Mouse (Mus musculus) ES-CJ7 (cell line): Measurements from ENCODE around the gene Stox2.
"Not testable (repeated sequence)": the region's sequence is repeated elsewhere in the genome, so short reads cannot be mapped to it uniquely, and the experiment has no call there.

Source experiments
- DNase-seq: peaks from one replicate; pipeline ENCODE4 v3.0.0; 2011; ENCODE audit warnings: low read depth, low spot score

Stox2 gene

GRCm38 (mm10) chr8:47446312-47447046 lies at the start of gene Stox2:
Stox2 (minus strand) TSS chr8:47446362.
- DNase-seq = no peak

- DNase-seq = no peak
Observed at GRCm38 (mm10) chr8:47495428-47495827, 49.3 kb upstream of the Stox2 start.

- no peak for DNase-seq
Observed at GRCm38 (mm10) chr8:47494602-47495153, 48.5 kb upstream of the Stox2 start.

GRCm38 (mm10) chr8:47493106-47493505 lies 46.9 kb upstream of the Stox2 start:
- DNase-seq = no peak

- peak; percentile 58 for DNase-seq
Observed at GRCm38 (mm10) chr8:47487231-47487630, 41.1 kb upstream of the Stox2 start.

- no peak for DNase-seq
Observed at GRCm38 (mm10) chr8:47482354-47483071, 36.4 kb upstream of the Stox2 start.

GRCm38 (mm10) chr8:47480039-47480438 lies 33.9 kb upstream of the Stox2 start:
- DNase-seq = no peak

GRCm38 (mm10) chr8:47461650-47462049 lies 15.5 kb upstream of the Stox2 start:
- DNase-seq = no peak

GRCm38 (mm10) chr8:47459216-47459749 lies 13.1 kb upstream of the Stox2 start:
- no peak for DNase-seq

GRCm38 (mm10) chr8:47458591-47458990 lies 12.4 kb upstream of the Stox2 start:
- DNase-seq = no peak

GRCm38 (mm10) chr8:47449211-47449610 lies 3.0 kb upstream of the Stox2 start:
- DNase-seq = not testable (repeated sequence)

- DNase-seq = no peak
Observed at GRCm38 (mm10) chr8:47439271-47439670, 6.9 kb downstream of the Stox2 start.

- no peak for DNase-seq
Observed at GRCm38 (mm10) chr8:47437976-47438375, 8.2 kb downstream of the Stox2 start.

- DNase-seq = no peak
Observed at GRCm38 (mm10) chr8:47435861-47436260, 10.3 kb downstream of the Stox2 start.

- DNase-seq = no peak
Observed at GRCm38 (mm10) chr8:47435412-47435811, 10.8 kb downstream of the Stox2 start.

GRCm38 (mm10) chr8:47431263-47431662 lies 14.9 kb downstream of the Stox2 start:
- DNase-seq = no peak

GRCm38 (mm10) chr8:47414258-47414525 lies 32.0 kb downstream of the Stox2 start:
- not testable (repeated sequence) for DNase-seq

GRCm38 (mm10) chr8:47413524-47414257 lies 32.5 kb downstream of the Stox2 start:
- peak; percentile 61 for DNase-seq

GRCm38 (mm10) chr8:47412696-47413523 lies 33.3 kb downstream of the Stox2 start:
- DNase-seq = peak; percentile 59

- DNase-seq = peak; percentile 44
Observed at GRCm38 (mm10) chr8:47411994-47412695, 34.0 kb downstream of the Stox2 start.
